Mouse (Mus musculus) forelimb bud, embryonic 11.5 days (tissue): ENCODE measurements around the gene S100a3.

Source experiments
- DNase-seq: peaks from one replicate; pipeline ENCODE4 v3.0.0-alpha.2; 2012; ENCODE audit warnings: low read depth, low spot score

Gene S100a3

GRCm38 (mm10) chr3:90560008-90560628 lies at the start of gene S100a3:
S100a3 (plus strand) TSS chr3:90560578.
- no peak for DNase-seq

GRCm38 (mm10) chr3:90512276-90512675 lies 48.1 kb upstream of the S100a3 start:
- no peak for DNase-seq

- no peak for DNase-seq
These were observed 47.3 kb upstream of the S100a3 start for GRCm38 (mm10) chr3:90512948-90513642.

GRCm38 (mm10) chr3:90513796-90514590 lies 46.4 kb upstream of the S100a3 start, which contains the start of the genes S100a1 and S100a13:
S100a1 (minus strand) TSS chr3:90514392.
S100a13 (plus strand) TSS chr3:90514435.
- DNase-seq: no peak

GRCm38 (mm10) chr3:90514691-90515090 lies 45.7 kb upstream of the S100a3 start:
- DNase-seq: peak; percentile 59

- no peak for DNase-seq
These were observed 45.1 kb upstream of the S100a3 start for GRCm38 (mm10) chr3:90515242-90515641.

- DNase-seq: no peak
These were observed 44.6 kb upstream of the S100a3 start for GRCm38 (mm10) chr3:90515789-90516188.

GRCm38 (mm10) chr3:90517711-90518110 lies 42.7 kb upstream of the S100a3 start:
- no peak for DNase-seq

GRCm38 (mm10) chr3:90525421-90525820 lies 35.0 kb upstream of the S100a3 start:
- DNase-seq: no peak

GRCm38 (mm10) chr3:90526076-90526475 lies 34.3 kb upstream of the S100a3 start:
- DNase-seq: no peak

GRCm38 (mm10) chr3:90526580-90526979 lies 33.8 kb upstream of the S100a3 start, which contains the start of gene S100a14:
S100a14 (plus strand) TSS chr3:90526856.
- no peak for DNase-seq

- no peak for DNase-seq
These were observed 33.0 kb upstream of the S100a3 start for GRCm38 (mm10) chr3:90527291-90527873.

- DNase-seq: no peak
These were observed 28.7 kb upstream of the S100a3 start for GRCm38 (mm10) chr3:90531713-90532112.

- no peak for DNase-seq
These were observed 24.9 kb upstream of the S100a3 start for GRCm38 (mm10) chr3:90535446-90535845.

- no peak for DNase-seq
These were observed 23.1 kb upstream of the S100a3 start, which contains the start of gene S100a16 for GRCm38 (mm10) chr3:90537141-90537904. S100a16 (plus strand) TSS chr3:90537254.

GRCm38 (mm10) chr3:90537905-90538296 lies 22.5 kb upstream of the S100a3 start:
- no peak for DNase-seq

GRCm38 (mm10) chr3:90540904-90541303 lies 19.5 kb upstream of the S100a3 start:
- DNase-seq: no peak

- DNase-seq: peak; percentile 40
These were observed 10.5 kb upstream of the S100a3 start for GRCm38 (mm10) chr3:90549676-90550420.

- DNase-seq: no peak
These were observed 10.0 kb upstream of the S100a3 start for GRCm38 (mm10) chr3:90550421-90550790.

- no peak for DNase-seq
These were observed 8.1 kb upstream of the S100a3 start for GRCm38 (mm10) chr3:90552231-90552630.
